Mouse (Mus musculus) limb, embryonic 13.5 days (tissue): ENCODE measurements around the gene Nlrp4f. TPM values are rescaled to one million over a fixed set of nuclear protein-coding genes. Genes with fewer than 3 reads are reported as not detected.

ENCODE experiments used
- ATAC-seq: fragments of 200-750 bp; cut with Nextera tagmentation; 2 replicates; pipeline ENCODE4 v1.8.0; 2017; ENCODE audit warnings: low read depth, moderate number of reproducible peaks, moderate TSS enrichment; ENCODE audit not compliant: low FRiP score
- H3K27ac ChIP-seq: fragments of 300-500 bp; sonication (generic); 2 replicates; pipeline ENCODE4 v1.5.1; 2015; ENCODE audit warnings: inconsistent platforms, mild to moderate bottlenecking, moderate library complexity
- H3K27me3 ChIP-seq: fragments of 300-500 bp; sonication (generic); 2 replicates; pipeline ENCODE4 v1.6.1; 2015; ENCODE audit warnings: mild to moderate bottlenecking, inconsistent platforms
- H3K36me3 ChIP-seq: fragments of 300-500 bp; sonication (generic); 2 replicates; pipeline ENCODE4 v1.6.1; 2015; ENCODE audit warnings: inconsistent platforms, mild to moderate bottlenecking, moderate library complexity
- H3K4me1 ChIP-seq: fragments of 300-500 bp; sonication (generic); 2 replicates; pipeline ENCODE4 v1.6.1; 2015; ENCODE audit warnings: inconsistent platforms
- H3K4me2 ChIP-seq: fragments of 300-500 bp; sonication (generic); replicated peaks from 2 replicates; pipeline ENCODE4 v1.6.1; 2015; ENCODE audit warnings: inconsistent platforms, mild to moderate bottlenecking, moderate library complexity
- H3K4me3 ChIP-seq: fragments of 300-500 bp; sonication (generic); 2 replicates; pipeline ENCODE4 v1.5.1; 2015; ENCODE audit warnings: moderate library complexity, mild to moderate bottlenecking, inconsistent platforms
- H3K9ac ChIP-seq: fragments of 300-500 bp; sonication (generic); 2 replicates; pipeline ENCODE4 v1.6.1; 2015; ENCODE audit warnings: mild to moderate bottlenecking, inconsistent platforms
- H3K9me3 ChIP-seq: fragments of 300-500 bp; sonication (generic); 2 replicates; pipeline ENCODE4 v1.6.1; 2016; ENCODE audit warnings: inconsistent platforms
- WGBS: fragments of 180-500 bp; shearing (Covaris S2); methylation state at CpG from one replicate; pipeline ENCODE4 v1.1.7; 2015; 5-methylcytosine and 5-hydroxymethylcytosine counted together
- polyA plus RNA-seq: library from polyadenylated mRNA; unstranded; fragments of >200 nt; fragmentation: Nextera tagmentation; extraction: Ambion mirVana; gene quantifications from 2 replicates; pipeline ENCODE4 v1.2.1, GENCODE M21; 2015

Gene Nlrp4f
- polyA plus RNA-seq = 0.04 TPM in 1 of 2 replicates, not detected in the other

GRCm38 (mm10) chr13:65205877-65206276 is at the start of gene Nlrp4f:
TSS of gene Nlrp4f (minus strand) at chr13:65205977.
- no peak within 1 kb of the TSS for H3K27ac ChIP-seq
- WGBS = 77% methylated on average over 10 of the region's 10 CpGs
- H3K4me1 ChIP-seq = no peaks in the 10 kb centered on the region
- no peaks in the 10 kb centered on the region for H3K27me3 ChIP-seq
- no peak within 1 kb of the TSS for H3K4me2 ChIP-seq
- H3K36me3 ChIP-seq = no peaks in the 10 kb centered on the region
- no peak within 1 kb of the TSS for H3K9ac ChIP-seq
- no peak within 1 kb of the TSS for H3K4me3 ChIP-seq
- no peaks in the 10 kb centered on the region for H3K9me3 ChIP-seq
- no peak for ATAC-seq

GRCm38 (mm10) chr13:65243273-65243672 is 37.5 kb upstream of the Nlrp4f start:
- H3K4me1 ChIP-seq = peaks cover 10% of the 10 kb centered on the region
- no peaks in the 10 kb centered on the region for H3K27me3 ChIP-seq
- no peak overlapping the region for H3K4me2 ChIP-seq
- ATAC-seq = no peak
- H3K36me3 ChIP-seq = peaks cover 29% of the 10 kb centered on the region
- peaks cover 43% of the 10 kb centered on the region for H3K9me3 ChIP-seq
- no peak overlapping the region for H3K27ac ChIP-seq
- H3K9ac ChIP-seq = no peak overlapping the region
- H3K4me3 ChIP-seq = no peak overlapping the region
- WGBS = 95% methylated on average over 4 of the region's 4 CpGs

GRCm38 (mm10) chr13:65242319-65242787 is 36.6 kb upstream of the Nlrp4f start:
- no peak overlapping the region for H3K27ac ChIP-seq
- peak overlapping the region; percentile 78 for H3K9ac ChIP-seq
- H3K4me2 ChIP-seq = peak overlapping the region; percentile 98
- no peak for ATAC-seq
- WGBS = 36% methylated on average over 27 of the region's 27 CpGs
- H3K36me3 ChIP-seq = peaks cover 21% of the 10 kb centered on the region
- peaks cover 40% of the 10 kb centered on the region for H3K9me3 ChIP-seq
- H3K4me3 ChIP-seq = peak overlapping the region; percentile 78
- peaks cover 10% of the 10 kb centered on the region for H3K4me1 ChIP-seq
- H3K27me3 ChIP-seq = no peaks in the 10 kb centered on the region

- ATAC-seq = peak; percentile 7
- peaks cover 38% of the 10 kb centered on the region for H3K9me3 ChIP-seq
- 2% methylated on average over 50 of the region's 51 CpGs for WGBS
- H3K4me1 ChIP-seq = peaks cover 10% of the 10 kb centered on the region
- peak overlapping the region; percentile 98 for H3K4me2 ChIP-seq
- peak overlapping the region; percentile 78 for H3K9ac ChIP-seq
- H3K36me3 ChIP-seq = peaks cover 20% of the 10 kb centered on the region
- H3K27me3 ChIP-seq = no peaks in the 10 kb centered on the region
- H3K27ac ChIP-seq = peak overlapping the region; percentile 88
- peak overlapping the region; percentile 78 for H3K4me3 ChIP-seq
Measured at GRCm38 (mm10) chr13:65241627-65242318, 36.0 kb upstream of the Nlrp4f start.

GRCm38 (mm10) chr13:65241099-65241626 is 35.4 kb upstream of the Nlrp4f start:
- Histone ChIP-seq H3K9me3 (peaks cover 38% of the 10 kb centered on the region), H3K36me3 (peaks cover 20% of the 10 kb centered on the region), H3K4me2 (peak overlapping the region; percentile 98), H3K9ac (peak overlapping the region; percentile 78), H3K27me3 (no peaks in the 10 kb centered on the region), H3K27ac (peak overlapping the region; percentile 88), H3K4me1 (peaks cover 10% of the 10 kb centered on the region), H3K4me3 (peak overlapping the region; percentile 78)
- WGBS = under 1% methylated on average over 45 of the region's 45 CpGs
- peak; percentile 90 for ATAC-seq

- peak overlapping the region; percentile 88 for H3K27ac ChIP-seq
- ATAC-seq = peak; percentile 93
- H3K9ac ChIP-seq = peak overlapping the region; percentile 78
- peaks cover 14% of the 10 kb centered on the region for H3K36me3 ChIP-seq
- H3K4me2 ChIP-seq = peak overlapping the region; percentile 98
- peaks cover 32% of the 10 kb centered on the region for H3K9me3 ChIP-seq
- peak overlapping the region; percentile 78 for H3K4me3 ChIP-seq
- no peaks in the 10 kb centered on the region for H3K27me3 ChIP-seq
- under 1% methylated on average over 28 of the region's 28 CpGs for WGBS
- H3K4me1 ChIP-seq = peaks cover 10% of the 10 kb centered on the region
Measured at GRCm38 (mm10) chr13:65240509-65241098, 34.8 kb upstream of the Nlrp4f start.

GRCm38 (mm10) chr13:65237211-65237610 is 31.4 kb upstream of the Nlrp4f start:
- Histone ChIP-seq H3K4me2 (no peak overlapping the region), H3K4me1 (peaks cover 5% of the 10 kb centered on the region), H3K9ac (no peak overlapping the region), H3K27ac (no peak overlapping the region), H3K9me3 (peaks cover 13% of the 10 kb centered on the region; the same call in 1 of the 2 replicates), H3K27me3 (no peaks in the 10 kb centered on the region), H3K4me3 (no peak overlapping the region), H3K36me3 (no peaks in the 10 kb centered on the region)
- 73% methylated on average over 9 of the region's 9 CpGs for WGBS
- ATAC-seq = no peak

- H3K27me3 ChIP-seq = no peaks in the 10 kb centered on the region
- WGBS = 91% methylated on average over 2 of the region's 2 CpGs
- no peak for ATAC-seq
Measured at GRCm38 (mm10) chr13:65226657-65227056, 20.9 kb upstream of the Nlrp4f start.

GRCm38 (mm10) chr13:65225945-65226344 is 20.2 kb upstream of the Nlrp4f start:
- no peaks in the 10 kb centered on the region for H3K4me1 ChIP-seq
- no peak overlapping the region for H3K4me2 ChIP-seq
- no peak for ATAC-seq
- H3K27ac ChIP-seq = no peak overlapping the region
- 64% methylated on average over 6 of the region's 6 CpGs for WGBS
- H3K36me3 ChIP-seq = no peaks in the 10 kb centered on the region
- no peak overlapping the region for H3K4me3 ChIP-seq
- peaks cover 8% of the 10 kb centered on the region; the same call in 1 of the 2 replicates for H3K9me3 ChIP-seq
- no peak overlapping the region for H3K9ac ChIP-seq
- H3K27me3 ChIP-seq = no peaks in the 10 kb centered on the region

More at GRCm38 (mm10) chr13:65226657-65227056, 20.9 kb upstream of the Nlrp4f start:
- no peak overlapping the region for H3K9ac ChIP-seq
- peaks cover 8% of the 10 kb centered on the region; the same call in 1 of the 2 replicates for H3K9me3 ChIP-seq
- no peak overlapping the region for H3K4me3 ChIP-seq
- no peak overlapping the region for H3K4me2 ChIP-seq
- H3K36me3 ChIP-seq = no peaks in the 10 kb centered on the region
- H3K4me1 ChIP-seq = no peaks in the 10 kb centered on the region
- no peak overlapping the region for H3K27ac ChIP-seq

GRCm38 (mm10) chr13:65200667-65201066 is 5.1 kb downstream of the Nlrp4f start:
- Histone ChIP-seq H3K9ac (no peak overlapping the region), H3K27me3 (no peaks in the 10 kb centered on the region)
- WGBS = 74% methylated on average over 1 of the region's 1 CpGs

GRCm38 (mm10) chr13:65176472-65177091 is 29.2 kb downstream of the Nlrp4f start:
- ATAC-seq = no peak
- no peaks in the 10 kb centered on the region for H3K36me3 ChIP-seq
- H3K4me2 ChIP-seq = no peak overlapping the region; the same call in 1 of the 2 replicates
- H3K9me3 ChIP-seq = no peaks in the 10 kb centered on the region
- no peak overlapping the region for H3K27ac ChIP-seq
- H3K4me3 ChIP-seq = no peak overlapping the region
- H3K27me3 ChIP-seq = no peaks in the 10 kb centered on the region
- H3K9ac ChIP-seq = no peak overlapping the region
- H3K4me1 ChIP-seq = no peaks in the 10 kb centered on the region
- 56% methylated on average over 15 of the region's 15 CpGs for WGBS

More at GRCm38 (mm10) chr13:65200667-65201066, 5.1 kb downstream of the Nlrp4f start:
- H3K4me1 ChIP-seq = no peaks in the 10 kb centered on the region
- no peak for ATAC-seq
- no peak overlapping the region for H3K27ac ChIP-seq
- H3K4me3 ChIP-seq = no peak overlapping the region
- no peaks in the 10 kb centered on the region for H3K9me3 ChIP-seq
- H3K4me2 ChIP-seq = no peak overlapping the region
- no peaks in the 10 kb centered on the region for H3K36me3 ChIP-seq
